Comparison of ENCODE assay signal across 13 mouse cellular contexts in the genomic region with DNA sequence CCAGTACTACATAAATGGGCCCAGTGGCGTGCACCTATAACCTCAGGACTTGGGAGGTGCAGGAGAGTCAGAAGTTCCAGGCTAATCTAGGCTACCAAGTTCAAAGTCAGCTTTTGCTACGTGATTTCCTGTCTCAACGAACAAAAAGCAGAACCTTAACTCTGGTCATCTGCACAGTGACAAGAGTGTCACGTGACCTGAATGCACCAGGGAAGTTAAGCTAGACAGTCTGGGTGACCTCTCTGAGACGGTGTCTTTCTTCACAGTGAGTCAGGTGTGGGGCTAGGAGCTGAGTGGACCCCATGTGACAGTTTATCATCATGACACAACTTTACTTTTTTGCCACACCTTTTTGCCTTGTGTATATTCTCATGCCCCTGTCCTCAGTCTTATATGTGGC.
DNase-seq lines count a peak whose midpoint lies in the region; ATAC-seq and TF ChIP-seq lines count a peak whose summit lies in the region.
"Had no signal": no experiment of that assay in that cellular context is flagged by ENCODE, and none has a peak within 500 bp of the region (broad histone marks: within the 10 kb centered on the region; RNA-seq: fewer than 3 reads in every experiment).

No protein-coding gene starts in this region.

- TF ChIP-seq CTCF in gastrocnemius, adult 2 months (IDR thresholded peaks at IDR 0.05) = no peak

- no peaks in the 10 kb centered on the region for H3K27me3 ChIP-seq in midbrain, embryonic 11.5 days (ENCODE audit: control insufficient read depth, insufficient read depth, low read length)
- H3K27me3 ChIP-seq in midbrain, embryonic 15.5 days (replicated peaks) = no peaks in the 10 kb centered on the region

- DNase-seq in midbrain, embryonic 11.5 days (ENCODE audit: low spot score, missing footprints) = peak; percentile 69
- peak; percentile 41 for DNase-seq in c-Kit-positive CD71-negative TER-119-negative erythroid progenitor cells, embryonic 14.5 days (ENCODE audit: low read depth)
- DNase-seq in telencephalon, adult 2 months (ENCODE audit: low read depth, low spot score) = peak; percentile 22
- DNase-seq in gastrocnemius, postnatal 14 days = no peak
- no peak for DNase-seq in gastrocnemius, adult 2 months
- DNase-seq: cerebellum, adult 9-11 months; lung, embryonic 14.5 days; right cerebral cortex, postnatal 25 days had no signal

- H3K4me1 ChIP-seq in midbrain, embryonic 11.5 days (ENCODE audit: control insufficient read depth, insufficient read depth, low read length) = peaks cover 7% of the 10 kb centered on the region
- peaks cover 12% of the 10 kb centered on the region for H3K4me1 ChIP-seq in midbrain, embryonic 15.5 days

- no peaks in the 10 kb centered on the region for H3K9me3 ChIP-seq in midbrain, embryonic 11.5 days (ENCODE audit: control insufficient read depth, low read length)
- no peaks in the 10 kb centered on the region for H3K9me3 ChIP-seq in midbrain, embryonic 15.5 days
- H3K9me3 ChIP-seq: forebrain, embryonic 10.5 days; hindbrain, embryonic 10.5 days had no signal

- H3K27ac ChIP-seq in midbrain, embryonic 11.5 days (ENCODE audit: low read depth, low read length) = no peak overlapping the region
- H3K27ac ChIP-seq in midbrain, embryonic 15.5 days = no peak overlapping the region
- H3K27ac ChIP-seq in macrophage = peak overlapping the region; percentile 47
- no peak overlapping the region for H3K27ac ChIP-seq in gastrocnemius, adult 2 months

- no peaks in the 10 kb centered on the region for H3K79me2 ChIP-seq in macrophage (ENCODE audit: inconsistent target)

- no peak overlapping the region for H3K4me3 ChIP-seq in midbrain, embryonic 11.5 days (ENCODE audit: low read depth, low read length)
- H3K4me3 ChIP-seq in midbrain, embryonic 15.5 days = no peak overlapping the region
- H3K4me3 ChIP-seq in macrophage (ENCODE audit: inconsistent target) = no peak overlapping the region
- H3K4me3 ChIP-seq in gastrocnemius, adult 2 months = no peak overlapping the region
- H3K4me3 ChIP-seq: forebrain, embryonic 10.5 days; hindbrain, embryonic 10.5 days had no signal

- H3K4me2 ChIP-seq in midbrain, embryonic 11.5 days = no peak overlapping the region
- H3K4me2 ChIP-seq in midbrain, embryonic 15.5 days = no peak overlapping the region
- H3K4me2 ChIP-seq: lung, embryonic 14.5 days had no signal

- H3K9ac ChIP-seq in midbrain, embryonic 11.5 days (ENCODE audit: low read length) = no peak overlapping the region
- no peak overlapping the region for H3K9ac ChIP-seq in midbrain, embryonic 15.5 days
- H3K9ac ChIP-seq: lung, embryonic 14.5 days had no signal

- H3K36me3 ChIP-seq in midbrain, embryonic 11.5 days (ENCODE audit: control insufficient read depth, insufficient read depth, low read length) = no peaks in the 10 kb centered on the region
- no peaks in the 10 kb centered on the region for H3K36me3 ChIP-seq in midbrain, embryonic 15.5 days (replicated peaks)
- H3K36me3 ChIP-seq in macrophage (ENCODE audit: inconsistent target) = no peaks in the 10 kb centered on the region
- H3K36me3 ChIP-seq: forebrain, embryonic 10.5 days; hindbrain, embryonic 10.5 days had no signal

- no peak for ATAC-seq in midbrain, embryonic 11.5 days (ENCODE audit: low FRiP score)
- no peak for ATAC-seq in midbrain, embryonic 15.5 days (replicated peaks)
- ATAC-seq: midbrain, embryonic 16.5 days had no signal

- 82% methylated on average over 5 of the region's 5 CpGs for WGBS in midbrain, embryonic 11.5 days
- WGBS in midbrain, embryonic 15.5 days = 84% methylated on average over 5 of the region's 5 CpGs
- WGBS in macrophage (ENCODE audit: missing documents) = 8% methylated on average over 5 of the region's 5 CpGs

- intact Hi-C loops in gastrocnemius, postnatal 14 days (cut with DNase I; ENCODE audit: low total_unique reads) = no loop called here
- intact Hi-C loops in gastrocnemius, adult 2 months (cut with DNase I) = no loop called here

Comparison
In these comparisons a context has a peak if more than half of its experiments do, and no peak if none do; other contexts are left out.
1. DNase-seq: peak in midbrain, embryonic 11.5 days (single experiment), c-Kit-positive CD71-negative TER-119-negative erythroid progenitor cells, embryonic 14.5 days (single experiment) and telencephalon, adult 2 months (single experiment); none in gastrocnemius, postnatal 14 days (single experiment) and gastrocnemius, adult 2 months (single experiment).